Mouse (Mus musculus) spleen, adult 10 weeks (tissue): ENCODE results near the gene Umps. TPM values are rescaled to one million over a fixed set of nuclear protein-coding genes. Genes with fewer than 3 reads are reported as not detected.

Source experiments
- polyA plus RNA-seq: library from polyadenylated mRNA; stranded (reverse); fragments of 350-450 nt; fragmentation: Illumina TruSeq; extraction: RNeasy Lipid Tissue Mini Kit (QIAGEN cat#74804); gene quantifications from one replicate; pipeline ENCODE4 v1.2.3, GENCODE M21; 2015; ENCODE audit warnings: low replicate concordance; ENCODE audit not compliant: insufficient read depth

Umps gene
- polyA plus RNA-seq: 16.3 TPM

GRCm38 (mm10) chr16:33966538-33967282, at the start of gene Umps:
Umps (minus strand) TSS chr16:33967038.

Other genes with a start within 250 kb of the Umps start
- 0.84 TPM for gene Muc13, start 173.0 kb downstream of the Umps start, polyA plus RNA-seq
- 29.3 TPM for gene Itgb5, start 137.4 kb downstream of the Umps start, polyA plus RNA-seq